Mouse (Mus musculus) MEL (cell line): Measurements from ENCODE around the gene Tcf12. TPM values are rescaled to one million over a fixed set of nuclear protein-coding genes. Genes with fewer than 3 reads are reported as not detected.
A peak's percentile ranks its signal among the peaks of the same experiment; 100 is the strongest.

Experiments
- DNase-seq: peaks from one replicate; pipeline ENCODE4 v3.0.0; 2011; ENCODE audit warnings: low read depth, low spot score
- H3K27ac ChIP-seq: 2 replicates; pipeline ENCODE4 v1.5.1; 2012; ENCODE audit warnings: low read depth, mild to moderate bottlenecking, control low read depth, low read length, moderate library complexity; ENCODE audit not compliant: control insufficient read depth
- H3K27me3 ChIP-seq, 2 experiments: fragments of 150-350 bp in 1 of 2; sonication (generic) in 1 of 2; 2 replicates each; pipeline ENCODE4 v1.6.1; 2012; ENCODE audit warnings: low read length in 2 of 2, mild to moderate bottlenecking in 2 of 2, improper control_type of control experiment in 1 of 2, moderate library complexity in 1 of 2; ENCODE audit not compliant: insufficient read depth in 2 of 2, control insufficient read depth in 1 of 2
- H3K36me3 ChIP-seq, 2 experiments: 2 replicates each; pipeline ENCODE4 v1.6.1; 2012 to 2014; ENCODE audit warnings: low read length in 2 of 2, improper control_type of control experiment in 1 of 2, inconsistent platforms in 1 of 2, mild to moderate bottlenecking in 1 of 2; ENCODE audit not compliant: insufficient read depth in 2 of 2, control insufficient read depth in 1 of 2
- H3K4me1 ChIP-seq, 2 experiments: fragments of 150-350 bp in 1 of 2; sonication (generic) in 1 of 2; 2 replicates each; pipeline ENCODE4 v1.6.1; 2012; ENCODE audit warnings: low read length in 2 of 2, improper control_type of control experiment in 1 of 2, mild to moderate bottlenecking in 1 of 2; ENCODE audit not compliant: insufficient read depth in 2 of 2, control insufficient read depth in 1 of 2
- H3K4me3 ChIP-seq, 2 experiments: fragments of 150-350 bp in 1 of 2; sonication (generic) in 1 of 2; 2 replicates each; pipeline ENCODE4 v1.5.1; 2012; ENCODE audit warnings: low read depth in 2 of 2, low read length in 2 of 2, mild to moderate bottlenecking in 2 of 2, moderate library complexity in 2 of 2, control low read depth in 1 of 2, improper control_type of control experiment in 1 of 2; ENCODE audit not compliant: control insufficient read depth in 1 of 2, insufficient read depth in 1 of 2
- H3K79me2 ChIP-seq: 2 replicates; pipeline ENCODE4 v1.6.1; 2012; ENCODE audit warnings: mild to moderate bottlenecking, low read length, moderate library complexity; ENCODE audit not compliant: control insufficient read depth, poor library complexity, insufficient read depth
- H3K9ac ChIP-seq: 2 replicates; pipeline ENCODE4 v1.6.1; 2012; ENCODE audit warnings: low read depth, mild to moderate bottlenecking, control low read depth, low read length, moderate library complexity; ENCODE audit not compliant: control insufficient read depth, poor library complexity, severe bottlenecking
- H3K9me3 ChIP-seq: fragments of 150-350 bp; sonication (generic); replicated peaks from 2 replicates; pipeline ENCODE4 v1.6.1; 2012; ENCODE audit warnings: mild to moderate bottlenecking, low read length, improper control_type of control experiment, moderate library complexity; ENCODE audit not compliant: insufficient read depth
- BHLHE40 ChIP-seq: IDR thresholded peaks from 2 replicates; pipeline ENCODE4 v1.6.1; 2012; ENCODE audit warnings: low read depth, mild to moderate bottlenecking, inconsistent platforms, low read length, improper control_type of control experiment, borderline replicate concordance
- CHD2 ChIP-seq: IDR thresholded peaks from 2 replicates; pipeline ENCODE4 v1.6.1; 2011; ENCODE audit warnings: low read length, improper control_type of control experiment
- CTCF ChIP-seq, 3 experiments: IDR thresholded peaks in 2 of 3; conservative IDR thresholded peaks in 1 of 3; 2 replicates each; pipeline ENCODE4 v1.5.1; 2011 to 2012; ENCODE audit warnings: low read length in 3 of 3, low read depth in 2 of 3, mild to moderate bottlenecking in 2 of 3, improper control_type of control experiment in 1 of 3, inconsistent platforms in 1 of 3, mixed read lengths in 1 of 3, moderate library complexity in 1 of 3; ENCODE audit not compliant: control insufficient read depth in 1 of 3, insufficient read depth in 1 of 3, poor library complexity in 1 of 3, severe bottlenecking in 1 of 3
- E2F4 ChIP-seq: IDR thresholded peaks from 2 replicates; pipeline ENCODE4 v1.6.1; 2011; ENCODE audit warnings: low read depth, low read length, improper control_type of control experiment, borderline replicate concordance
- ELF1 ChIP-seq: IDR thresholded peaks from 2 replicates; pipeline ENCODE4 v1.6.1; 2014; ENCODE audit warnings: low read depth, mild to moderate bottlenecking, inconsistent platforms, low read length, improper control_type of control experiment, moderate library complexity
- GABPA ChIP-seq: IDR thresholded peaks from 2 replicates; pipeline ENCODE4 v1.6.1; 2012; ENCODE audit warnings: low read depth, mild to moderate bottlenecking, inconsistent platforms, low read length, improper control_type of control experiment, moderate library complexity
- HCFC1 ChIP-seq: IDR thresholded peaks from 2 replicates; pipeline ENCODE4 v1.6.1; 2012; ENCODE audit warnings: low read depth, mild to moderate bottlenecking, inconsistent platforms, low read length, improper control_type of control experiment, moderate library complexity
- KAT2A ChIP-seq: conservative IDR thresholded peaks from 2 replicates; pipeline ENCODE4 v1.6.1; 2012; ENCODE audit warnings: low read depth, low read length, improper control_type of control experiment, inconsistent platforms
- MAFK ChIP-seq: IDR thresholded peaks from 2 replicates; pipeline ENCODE4 v1.6.1; 2011; ENCODE audit warnings: low read depth, mild to moderate bottlenecking, low read length, improper control_type of control experiment, borderline replicate concordance
- MAZ ChIP-seq: IDR thresholded peaks from 2 replicates; pipeline ENCODE4 v1.6.1; 2012; ENCODE audit warnings: low read depth, mild to moderate bottlenecking, inconsistent platforms, low read length, improper control_type of control experiment
- MYB ChIP-seq: IDR thresholded peaks from 2 replicates; pipeline ENCODE4 v1.6.1; 2011; ENCODE audit warnings: mild to moderate bottlenecking, low read depth, low read length, improper control_type of control experiment
- NELFE ChIP-seq: IDR thresholded peaks from 2 replicates; pipeline ENCODE4 v1.6.1; 2011; ENCODE audit warnings: low read depth, low read length, improper control_type of control experiment
- POLR2A ChIP-seq, 2 experiments: IDR thresholded peaks; 2 replicates each; pipeline ENCODE4 v1.6.1; 2011 to 2012; ENCODE audit warnings: low read length in 2 of 2, mild to moderate bottlenecking in 2 of 2, control low read depth in 1 of 2, improper control_type of control experiment in 1 of 2, low read depth in 1 of 2, moderate library complexity in 1 of 2; ENCODE audit not compliant: control insufficient read depth in 1 of 2, insufficient read depth in 1 of 2, poor library complexity in 1 of 2
- POLR2AphosphoS5 ChIP-seq: IDR thresholded peaks from 2 replicates; pipeline ENCODE4 v1.6.1; 2012; ENCODE audit warnings: low read depth, borderline replicate concordance, mild to moderate bottlenecking, inconsistent platforms, low read length, moderate library complexity, mixed read lengths
- RAD21 ChIP-seq: IDR thresholded peaks from 2 replicates; pipeline ENCODE4 v1.6.1; 2011; ENCODE audit warnings: mild to moderate bottlenecking, low read depth, low read length, improper control_type of control experiment
- RCOR1 ChIP-seq: IDR thresholded peaks from 2 replicates; pipeline ENCODE4 v1.6.1; 2012; ENCODE audit warnings: low read depth, mild to moderate bottlenecking, inconsistent platforms, low read length, improper control_type of control experiment
- SMC3 ChIP-seq: IDR thresholded peaks from 2 replicates; pipeline ENCODE4 v1.6.1; 2011; ENCODE audit warnings: low read depth, low read length, improper control_type of control experiment
- TCF12 ChIP-seq: IDR thresholded peaks from 2 replicates; pipeline ENCODE4 v1.6.1; 2014; ENCODE audit warnings: low read depth, mild to moderate bottlenecking, inconsistent platforms, low read length, improper control_type of control experiment, moderate library complexity
- UBTF ChIP-seq: IDR thresholded peaks from 2 replicates; pipeline ENCODE4 v1.6.1; 2012; ENCODE audit warnings: low read depth, mild to moderate bottlenecking, inconsistent platforms, low read length, improper control_type of control experiment, moderate library complexity, borderline replicate concordance; ENCODE audit not compliant: insufficient read depth
- ZC3H11A ChIP-seq: IDR thresholded peaks from 2 replicates; pipeline ENCODE4 v1.6.1; 2012; ENCODE audit warnings: low read depth, mild to moderate bottlenecking, inconsistent platforms, low read length, improper control_type of control experiment
- ZKSCAN1 ChIP-seq: IDR thresholded peaks from 2 replicates; pipeline ENCODE4 v1.6.1; 2012; ENCODE audit warnings: low read depth, mild to moderate bottlenecking, inconsistent platforms, low read length, improper control_type of control experiment, moderate library complexity
- ZMIZ1 ChIP-seq: IDR thresholded peaks from 2 replicates; pipeline ENCODE4 v1.6.1; 2012; ENCODE audit warnings: low read depth, mild to moderate bottlenecking, inconsistent platforms, low read length, improper control_type of control experiment, moderate library complexity
- ZNF384 ChIP-seq: IDR thresholded peaks from 2 replicates; pipeline ENCODE4 v1.6.1; 2012; ENCODE audit warnings: low read depth, mild to moderate bottlenecking, inconsistent platforms, low read length, improper control_type of control experiment
- polyA plus RNA-seq, 2 experiments: library from polyadenylated mRNA; stranded (reverse) in 1 of 2; unstranded in 1 of 2; fragments of >175 nt in 1 of 2; fragments of >200 nt in 1 of 2; gene quantifications; 2 replicates each; pipeline versions ENCODE4 v1.2.1 to v1.2.4; 2012; ENCODE audit warnings: low replicate concordance in 2 of 2, low read depth in 1 of 2; ENCODE audit not compliant: insufficient read length in 2 of 2, insufficient read depth in 1 of 2, missing spikeins in 1 of 2
- total RNA-seq: library from RNA; depleted of rRNA; stranded (reverse); fragments of 300-350 nt; gene quantifications from 2 replicates; pipeline ENCODE4 v1.2.3, GENCODE M21; 2012

The Tcf12 gene
- total and polyA plus RNA-seq, 3 experiments: 29.3 to 70.5 (median 39.6) TPM

GRCm38 (mm10) chr9:71813565-71813964 lies 298.1 kb downstream of the Tcf12 start:
- Histone ChIP-seq H3K9ac (no peak overlapping the region), H3K4me3 (no peak overlapping the region), H3K79me2 (no peaks in the 10 kb centered on the region), H3K27me3 (peaks cover 0 to 2% of the 10 kb centered on the region in 2 experiments; a peak in 3 of 4 replicates)
- TF ChIP-seq RAD21: no peak
- TF ChIP-seq POLR2A (IDR thresholded peaks at IDR 0.05; ENCODE audit: control insufficient read depth in 1 of 2, insufficient read depth in 1 of 2, low read depth in 1 of 2, low read length in 2 of 2, poor library complexity in 1 of 2): no peak
- TF ChIP-seq, all 39 proteins: peak for 0
- no peak for DNase-seq
- H3K27ac ChIP-seq: no peak overlapping the region
- H3K9me3 ChIP-seq: no peaks in the 10 kb centered on the region
- no peaks in the 10 kb centered on the region for H3K36me3 ChIP-seq
- H3K4me1 ChIP-seq: no peaks in the 10 kb centered on the region

GRCm38 (mm10) chr9:71812914-71813313 lies 298.8 kb downstream of the Tcf12 start:
- no peak overlapping the region for H3K4me3 ChIP-seq
- H3K27ac ChIP-seq: no peak overlapping the region
- no peak overlapping the region for H3K9ac ChIP-seq

DNA sequence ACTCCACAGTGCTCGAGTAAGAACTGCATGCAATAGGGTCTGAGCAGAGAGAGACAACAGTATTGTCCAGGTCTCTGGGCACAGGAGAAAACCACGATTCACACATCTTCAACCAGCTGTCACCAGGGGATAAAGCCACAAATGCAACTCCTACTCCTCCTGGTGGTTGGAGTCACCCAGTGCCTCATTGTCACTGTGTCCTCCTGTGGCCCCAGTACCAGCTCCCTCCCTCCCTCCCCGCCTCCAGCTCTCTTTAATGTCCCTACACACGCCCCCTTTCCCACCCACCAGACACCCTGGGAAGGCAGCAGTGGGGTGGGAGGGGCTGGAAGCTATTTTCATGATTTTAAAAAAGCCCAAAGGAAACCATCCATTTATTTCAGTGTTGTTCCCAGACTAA lies 299.3 kb downstream of the Tcf12 start:
- no peaks in the 10 kb centered on the region for H3K4me1 ChIP-seq
- DNase-seq: peak; percentile 24
- TF ChIP-seq UBTF (no peak), POLR2A (IDR thresholded peaks at IDR 0.05; ENCODE audit: control insufficient read depth in 1 of 2, insufficient read depth in 1 of 2, low read depth in 1 of 2, low read length in 2 of 2, poor library complexity in 1 of 2) (no peak), ZNF384 (no peak), POLR2AphosphoS5 (no peak), E2F4 (no peak), SMC3 (peak; percentile 42), GABPA (no peak), MYB (no peak), CTCF (IDR thresholded peaks at IDR 0.05 in 2 of 3, conservative IDR thresholded peaks at IDR 0.05 in 1 of 3; ENCODE audit: control insufficient read depth in 1 of 3, insufficient read depth in 1 of 3, low read depth in 2 of 3, low read length in 3 of 3, poor library complexity in 1 of 3, severe bottlenecking in 1 of 3) (peak in 1 of 3 experiments; percentile 41; a peak in 2 of 6 replicates), NELFE (no peak), RAD21 (peak; percentile 14), MAFK (no peak), ZMIZ1 (no peak)
- no peaks in the 10 kb centered on the region for H3K79me2 ChIP-seq
- no peaks in the 10 kb centered on the region for H3K9me3 ChIP-seq
- no peak overlapping the region for H3K9ac ChIP-seq
- no peak overlapping the region for H3K4me3 ChIP-seq
- no peak overlapping the region for H3K27ac ChIP-seq
- no peaks in the 10 kb centered on the region; a peak in 2 of 4 replicates for H3K27me3 ChIP-seq
- no peaks in the 10 kb centered on the region for H3K36me3 ChIP-seq

More at GRCm38 (mm10) chr9:71812914-71813313, 298.8 kb downstream of the Tcf12 start:
- no peak for TF ChIP-seq MAZ
- TF ChIP-seq ZNF384: no peak
- no peak for TF ChIP-seq POLR2A (IDR thresholded peaks at IDR 0.05; ENCODE audit: control insufficient read depth in 1 of 2, insufficient read depth in 1 of 2, low read depth in 1 of 2, low read length in 2 of 2, poor library complexity in 1 of 2)
- no peak for TF ChIP-seq E2F4
- TF ChIP-seq SMC3: no peak
- TF ChIP-seq ZC3H11A: no peak
- TF ChIP-seq CTCF (IDR thresholded peaks at IDR 0.05 in 2 of 3, conservative IDR thresholded peaks at IDR 0.05 in 1 of 3; ENCODE audit: control insufficient read depth in 1 of 3, insufficient read depth in 1 of 3, low read depth in 2 of 3, low read length in 3 of 3, poor library complexity in 1 of 3, severe bottlenecking in 1 of 3): no peak
- no peak for TF ChIP-seq HCFC1
- TF ChIP-seq ZMIZ1: no peak
- no peak for TF ChIP-seq TCF12
- no peak for TF ChIP-seq RCOR1
- no peak for TF ChIP-seq KAT2A
- no peak for TF ChIP-seq CHD2
- TF ChIP-seq ZKSCAN1: no peak
- TF ChIP-seq RAD21: no peak
- no peak for TF ChIP-seq ELF1
- no peak for TF ChIP-seq BHLHE40
- H3K36me3 ChIP-seq: no peaks in the 10 kb centered on the region
- no peaks in the 10 kb centered on the region for H3K9me3 ChIP-seq
- H3K4me1 ChIP-seq: no peaks in the 10 kb centered on the region
- no peaks in the 10 kb centered on the region for H3K79me2 ChIP-seq
- no peak for DNase-seq
- H3K27me3 ChIP-seq: no peaks in the 10 kb centered on the region; a peak in 2 of 4 replicates
